Mouse (Mus musculus) cerebellum, postnatal 10 days (tissue): Measurements from ENCODE around the gene Ugt1a6b.
A peak's percentile ranks its signal among the peaks of the same experiment; 100 is the strongest.

Source experiments
- DNase-seq, 2 experiments: peaks; one replicate each; pipeline ENCODE4 v3.0.0; 2021; ENCODE audit warnings: mixed read lengths in 2 of 2

The Ugt1a6b gene

GRCm38 (mm10) chr1:88247660-88248059 lies 144.6 kb downstream of the Ugt1a6b start:
- no peak for DNase-seq

GRCm38 (mm10) chr1:88248658-88249057 lies 145.6 kb downstream of the Ugt1a6b start:
- DNase-seq: peak; percentile 53 to 54

GRCm38 (mm10) chr1:88249596-88249995 lies 146.5 kb downstream of the Ugt1a6b start:
- DNase-seq: no peak

GRCm38 (mm10) chr1:88250023-88250422 lies 147.0 kb downstream of the Ugt1a6b start:
- no peak for DNase-seq

GRCm38 (mm10) chr1:88253106-88253505 lies 150.1 kb downstream of the Ugt1a6b start:
- no peak for DNase-seq

GRCm38 (mm10) chr1:88253540-88253939 lies 150.5 kb downstream of the Ugt1a6b start:
- no peak for DNase-seq

GRCm38 (mm10) chr1:88254793-88255465 lies 151.9 kb downstream of the Ugt1a6b start:
- DNase-seq: peak; percentile 89 to 93

- peak in 1 of 2 experiments; percentile 61 for DNase-seq
Observed at GRCm38 (mm10) chr1:88255466-88255857, 152.4 kb downstream of the Ugt1a6b start.

- DNase-seq: peak; percentile 86 to 87
Observed at GRCm38 (mm10) chr1:88255989-88256754, 153.1 kb downstream of the Ugt1a6b start.

GRCm38 (mm10) chr1:88256886-88257663 lies 154.0 kb downstream of the Ugt1a6b start:
- DNase-seq: peak in 1 of 2 experiments; percentile 44

- DNase-seq: peak; percentile 40 to 58
Observed at GRCm38 (mm10) chr1:88257681-88258080, 154.6 kb downstream of the Ugt1a6b start.

- peak; percentile 54 to 56 for DNase-seq
Observed at GRCm38 (mm10) chr1:88258361-88258760, 155.3 kb downstream of the Ugt1a6b start.

- peak; percentile 87 to 88 for DNase-seq
Observed at GRCm38 (mm10) chr1:88258881-88259642, 156.0 kb downstream of the Ugt1a6b start.

GRCm38 (mm10) chr1:88259643-88260024 lies 156.6 kb downstream of the Ugt1a6b start:
- DNase-seq: peak in 1 of 2 experiments; percentile 51

- peak; percentile 73 to 79 for DNase-seq
Observed at GRCm38 (mm10) chr1:88260114-88260513, 157.1 kb downstream of the Ugt1a6b start.

- DNase-seq: peak in 1 of 2 experiments; percentile 50
Observed at GRCm38 (mm10) chr1:88260604-88261377, 157.7 kb downstream of the Ugt1a6b start.

- peak; percentile 35 to 46 for DNase-seq
Observed at GRCm38 (mm10) chr1:88261706-88262105, 158.7 kb downstream of the Ugt1a6b start.

- DNase-seq: peak; percentile 76
Observed at GRCm38 (mm10) chr1:88262255-88262654, 159.2 kb downstream of the Ugt1a6b start.

- DNase-seq: peak; percentile 25 to 30
Observed at GRCm38 (mm10) chr1:88262961-88263360, 159.9 kb downstream of the Ugt1a6b start.

- DNase-seq: peak in 1 of 2 experiments; percentile 9
Observed at GRCm38 (mm10) chr1:88263778-88264177, 160.7 kb downstream of the Ugt1a6b start.

GRCm38 (mm10) chr1:88264237-88264868 lies 161.3 kb downstream of the Ugt1a6b start:
- DNase-seq: peak in 1 of 2 experiments; percentile 16
